Mouse (Mus musculus) C2C12 (cell line): ENCODE data around the gene Surf6.

ENCODE experiments used
- CTCF ChIP-seq: IDR thresholded peaks from one replicate; pipeline ENCODE4 v1.5.1; 2011; ENCODE audit not compliant: control insufficient read depth, insufficient read depth, insufficient read length
- MAX ChIP-seq: IDR thresholded peaks from one replicate; pipeline ENCODE4 v1.6.1; 2011; ENCODE audit warnings: mild to moderate bottlenecking, control low read depth
- MYOD1 ChIP-seq: IDR thresholded peaks from one replicate; pipeline ENCODE4 v1.6.1; 2011; ENCODE audit warnings: low read depth; ENCODE audit not compliant: control insufficient read depth, insufficient read length

DNA sequence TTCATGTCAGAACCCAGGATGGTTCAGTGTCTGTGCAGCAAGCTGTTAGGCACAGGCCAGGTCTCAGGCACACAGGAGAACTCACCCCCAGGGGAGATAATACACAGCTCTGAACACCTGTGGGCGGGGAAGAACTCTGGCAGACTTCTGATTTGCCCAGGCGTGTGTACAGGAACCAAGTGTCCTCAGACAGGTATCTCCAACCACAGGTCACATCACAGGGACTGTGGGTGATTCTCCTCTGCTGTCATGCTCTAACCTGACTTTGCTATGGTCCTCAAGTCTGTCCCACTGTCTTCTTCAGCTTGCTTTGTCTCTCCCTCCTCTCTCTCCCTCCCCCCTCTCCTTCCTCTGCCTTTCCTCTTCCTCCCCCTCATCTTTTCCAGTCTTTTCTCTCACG, 37.8 kb downstream of the Surf6 start, which contains the start of gene Abo:
- TF ChIP-seq CTCF (no peak), MYOD1 (no peak), MAX (no peak)
